Mouse (Mus musculus): ENCODE results near the gene Use1.

- TF ChIP-seq POLR2A (IDR thresholded peaks at IDR 0.05; ENCODE audit: low read depth, low read length) (no peak), CTCF (conservative IDR thresholded peaks at IDR 0.05; ENCODE audit: insufficient read depth, insufficient read length, low read depth, low read length) (no peak)
These were observed 34.8 kb downstream of the Use1 start for GRCm38 (mm10) chr8:71401454-71401853.

Data from kidney, adult 2 months (tissue).